ENCODE assay signal across 13 mouse cellular contexts in genomic region chr2:163702431-163702830, GRCm38 (mm10). TPM values are rescaled to one million over a fixed set of nuclear protein-coding genes. Genes with fewer than 3 reads are reported as not detected.
A peak's percentile ranks its signal among the peaks of the same experiment; 100 is the strongest.
DNase-seq lines count a peak whose midpoint lies in the region; ATAC-seq and TF ChIP-seq lines count a peak whose summit lies in the region.
"Had no signal": no experiment of that assay in that cellular context is flagged by ENCODE, and none has a peak within 500 bp of the region (broad histone marks: within the 10 kb centered on the region; RNA-seq: fewer than 3 reads in every experiment).

No protein-coding gene starts in this region.

- H3K27me3 ChIP-seq in hindbrain, embryonic 13.5 days: no peaks in the 10 kb centered on the region
- no peaks in the 10 kb centered on the region for H3K27me3 ChIP-seq in hindbrain, embryonic 14.5 days (ENCODE audit: control insufficient read depth, insufficient read depth, low read length)
- no peaks in the 10 kb centered on the region for H3K27me3 ChIP-seq in midbrain, embryonic 16.5 days (ENCODE audit: control insufficient read depth, insufficient read depth, low read depth, low read length)
- H3K27me3 ChIP-seq: hindbrain, embryonic 15.5 days had no signal

- no peak for ATAC-seq in hindbrain, embryonic 13.5 days (ENCODE audit: low FRiP score)
- no peak for ATAC-seq in hindbrain, embryonic 14.5 days (ENCODE audit: low FRiP score)
- ATAC-seq in granulocyte monocyte progenitor cell, adult 5-6 weeks (replicated peaks; ENCODE audit: poor library complexity, severe bottlenecking): peak; percentile 14
- no peak for ATAC-seq in midbrain, embryonic 16.5 days

- H3K4me1 ChIP-seq in hindbrain, embryonic 13.5 days (replicated peaks): peaks cover 15% of the 10 kb centered on the region
- H3K4me1 ChIP-seq in hindbrain, embryonic 14.5 days (replicated peaks; ENCODE audit: control insufficient read depth, insufficient read depth, low read length): 0 out of 2 replicates have a peak, but pooled peaks cover 10% of the 10 kb centered on the region
- peaks cover 37% of the 10 kb centered on the region for H3K4me1 ChIP-seq in olfactory bulb, adult 2 months (ENCODE audit: control insufficient read depth, insufficient read depth, low read length)
- H3K4me1 ChIP-seq in midbrain, embryonic 16.5 days (ENCODE audit: control insufficient read depth, insufficient read depth, low read length): no peaks in the 10 kb centered on the region; the same call in none of the 2 replicates

- DNase-seq in hindbrain, embryonic 14.5 days (ENCODE audit: low spot score): no peak
- DNase-seq in thymus, postnatal 0 days (ENCODE audit: low spot score): peak; percentile 35
- DNase-seq in thymus, adult 18-20 months: no peak
- no peak for DNase-seq in adipocyte (ENCODE audit: low spot score)
- DNase-seq: cerebellum, postnatal 10 days; kidney, postnatal 14 days; lung, postnatal 36 days had no signal

- no peaks in the 10 kb centered on the region for H3K9me3 ChIP-seq in hindbrain, embryonic 13.5 days
- H3K9me3 ChIP-seq in hindbrain, embryonic 14.5 days (ENCODE audit: control insufficient read depth, low read length): no peaks in the 10 kb centered on the region
- no peaks in the 10 kb centered on the region for H3K9me3 ChIP-seq in midbrain, embryonic 16.5 days (replicated peaks; ENCODE audit: control insufficient read depth, low read length, poor library complexity, severe bottlenecking)
- H3K9me3 ChIP-seq: G1E; hindbrain, embryonic 15.5 days had no signal

- no peak overlapping the region for H3K27ac ChIP-seq in hindbrain, embryonic 13.5 days
- no peak overlapping the region for H3K27ac ChIP-seq in hindbrain, embryonic 14.5 days
- H3K27ac ChIP-seq in olfactory bulb, adult 2 months (ENCODE audit: insufficient read depth, low read depth, low read length): peak overlapping the region; percentile 84
- no peak overlapping the region for H3K27ac ChIP-seq in midbrain, embryonic 16.5 days (ENCODE audit: low read length)
- H3K27ac ChIP-seq: hindbrain, embryonic 15.5 days had no signal

- TF ChIP-seq CTCF in olfactory bulb, adult 2 months (IDR thresholded peaks at IDR 0.05; ENCODE audit: insufficient read depth, low read depth, low read length): no peak

- H3K4me3 ChIP-seq in hindbrain, embryonic 13.5 days: no peak overlapping the region
- H3K4me3 ChIP-seq in hindbrain, embryonic 14.5 days (replicated peaks; ENCODE audit: low read length): no peak overlapping the region
- no peak overlapping the region for H3K4me3 ChIP-seq in olfactory bulb, adult 2 months (ENCODE audit: insufficient read depth, low read depth, low read length)
- H3K4me3 ChIP-seq in midbrain, embryonic 16.5 days (ENCODE audit: low read depth, low read length): no peak overlapping the region
- H3K4me3 ChIP-seq: hindbrain, embryonic 15.5 days had no signal

- H3K4me2 ChIP-seq in hindbrain, embryonic 13.5 days: no peak overlapping the region
- no peak overlapping the region for H3K4me2 ChIP-seq in hindbrain, embryonic 14.5 days (replicated peaks)
- no peak overlapping the region for H3K4me2 ChIP-seq in midbrain, embryonic 16.5 days (ENCODE audit: low read length)
- H3K4me2 ChIP-seq: hindbrain, embryonic 15.5 days had no signal

- peaks cover 6% of the 10 kb centered on the region for H3K36me3 ChIP-seq in hindbrain, embryonic 13.5 days
- peaks cover 6% of the 10 kb centered on the region for H3K36me3 ChIP-seq in hindbrain, embryonic 14.5 days (replicated peaks; ENCODE audit: control insufficient read depth, insufficient read depth)
- no peaks in the 10 kb centered on the region for H3K36me3 ChIP-seq in midbrain, embryonic 16.5 days (ENCODE audit: control insufficient read depth, insufficient read depth, low read length)
- H3K36me3 ChIP-seq: hindbrain, embryonic 15.5 days had no signal

- H3K9ac ChIP-seq in hindbrain, embryonic 13.5 days: peak overlapping the region; percentile 2
- H3K9ac ChIP-seq in hindbrain, embryonic 14.5 days: no peak overlapping the region
- no peak overlapping the region for H3K9ac ChIP-seq in midbrain, embryonic 16.5 days (ENCODE audit: low read depth, low read length)
- H3K9ac ChIP-seq: hindbrain, embryonic 15.5 days had no signal

- TF ChIP-seq POLR2A in olfactory bulb, adult 2 months (IDR thresholded peaks at IDR 0.05; ENCODE audit: insufficient read depth, low read depth, low read length): no peak

- 81% methylated on average over 7 of the region's 7 CpGs for WGBS in hindbrain, embryonic 13.5 days
- WGBS in hindbrain, embryonic 14.5 days: 80% methylated on average over 7 of the region's 7 CpGs
- 57% methylated on average over 7 of the region's 7 CpGs for WGBS in olfactory bulb, adult 2 months
- 78% methylated on average over 7 of the region's 7 CpGs for WGBS in midbrain, embryonic 16.5 days

RNA-seq across cellular contexts. Expression of gene Pkig, which starts 44.2 kb away (rescaled TPM):
- 110 and 119 TPM in 2 replicates for polyA plus RNA-seq in hindbrain, embryonic 13.5 days (2015; fragmentation: Nextera tagmentation; extraction: Ambion mirVana)
- 107 and 117 TPM in 2 replicates for polyA plus RNA-seq in hindbrain, embryonic 14.5 days (2014; fragmentation: Nextera tagmentation; extraction: Ambion mirVana)
- 63.5 and 66.1 TPM in 2 replicates for polyA plus RNA-seq in thymus, postnatal 0 days (2015; fragmentation: Nextera tagmentation; extraction: Ambion mirVana)
- total RNA-seq in granulocyte monocyte progenitor cell, adult 5-6 weeks (2014; fragmentation: Nextera tagmentation): 89.1 and 89.4 TPM in 2 replicates
- total RNA-seq in granulocyte monocyte progenitor cell, adult 5-6 weeks (2017): 52.2 and 65.1 TPM in 2 replicates
- not detected in 2 replicates for polyA plus RNA-seq in olfactory bulb, adult 2 months (2012; ENCODE audit: insufficient read depth, insufficient read length, low replicate concordance, missing spikeins)
- polyA plus RNA-seq in midbrain, embryonic 16.5 days (2015; fragmentation: Nextera tagmentation; extraction: Ambion mirVana): 134 TPM in 2 replicates

RNA-seq across cellular contexts. Expression of gene Ada, which starts 47.6 kb away (rescaled TPM):
- 2.8 and 3.2 TPM in 2 replicates for polyA plus RNA-seq in hindbrain, embryonic 13.5 days (2015; fragmentation: Nextera tagmentation; extraction: Ambion mirVana)
- polyA plus RNA-seq in hindbrain, embryonic 14.5 days (2014; fragmentation: Nextera tagmentation; extraction: Ambion mirVana): 3.0 and 3.3 TPM in 2 replicates
- 73.2 and 83.0 TPM in 2 replicates for polyA plus RNA-seq in thymus, postnatal 0 days (2015; fragmentation: Nextera tagmentation; extraction: Ambion mirVana)
- total RNA-seq in granulocyte monocyte progenitor cell, adult 5-6 weeks (2014; fragmentation: Nextera tagmentation): 14.7 and 22.8 TPM in 2 replicates
- total RNA-seq in granulocyte monocyte progenitor cell, adult 5-6 weeks (2017): 17.0 and 19.3 TPM in 2 replicates
- polyA plus RNA-seq in olfactory bulb, adult 2 months (2012; ENCODE audit: insufficient read depth, insufficient read length, low replicate concordance, missing spikeins): not detected in 2 replicates
- 4.0 and 4.4 TPM in 2 replicates for polyA plus RNA-seq in midbrain, embryonic 16.5 days (2015; fragmentation: Nextera tagmentation; extraction: Ambion mirVana)

RNA-seq across cellular contexts. Expression of gene Serinc3, which starts 57.5 kb away (rescaled TPM):
- polyA plus RNA-seq in hindbrain, embryonic 13.5 days (2015; fragmentation: Nextera tagmentation; extraction: Ambion mirVana): 37.5 and 38.7 TPM in 2 replicates
- 42.1 and 45.1 TPM in 2 replicates for polyA plus RNA-seq in hindbrain, embryonic 14.5 days (2014; fragmentation: Nextera tagmentation; extraction: Ambion mirVana)
- 74.1 and 74.4 TPM in 2 replicates for polyA plus RNA-seq in thymus, postnatal 0 days (2015; fragmentation: Nextera tagmentation; extraction: Ambion mirVana)
- total RNA-seq in granulocyte monocyte progenitor cell, adult 5-6 weeks (2014; fragmentation: Nextera tagmentation): 505 and 572 TPM in 2 replicates
- 503 and 505 TPM in 2 replicates for total RNA-seq in granulocyte monocyte progenitor cell, adult 5-6 weeks (2017)
- polyA plus RNA-seq in olfactory bulb, adult 2 months (2012; ENCODE audit: insufficient read depth, insufficient read length, low replicate concordance, missing spikeins): 82.6 TPM in 1 of 2 replicates, not detected in the other
- polyA plus RNA-seq in midbrain, embryonic 16.5 days (2015; fragmentation: Nextera tagmentation; extraction: Ambion mirVana): 35.6 and 36.4 TPM in 2 replicates

Comparison
In these comparisons a context has a peak if more than half of its experiments do, and no peak if none do; other contexts are left out.
1. RNA of gene Pkig, which starts 44.2 kb away (polyA plus RNA-seq): 134 TPM in midbrain, embryonic 16.5 days, 110 to 119 TPM in hindbrain, embryonic 13.5 days, 107 to 117 TPM in hindbrain, embryonic 14.5 days and 63.5 to 66.1 TPM in thymus, postnatal 0 days; not detected in olfactory bulb, adult 2 months; every median in the first group is over 10 times any median in the second.
2. RNA of gene Ada, which starts 47.6 kb away (polyA plus RNA-seq): 73.2 to 83.0 TPM in thymus, postnatal 0 days; 4.0 to 4.4 TPM in midbrain, embryonic 16.5 days, 3.0 to 3.3 TPM in hindbrain, embryonic 14.5 days, 2.8 to 3.2 TPM in hindbrain, embryonic 13.5 days and not detected in olfactory bulb, adult 2 months; every median in the first group is over 10 times any median in the second.